Mouse (Mus musculus) adrenal gland, postnatal 0 days (tissue): ENCODE measurements around the gene Spert. TPM values are rescaled to one million over a fixed set of nuclear protein-coding genes. Genes with fewer than 3 reads are reported as not detected.

Experiments
- polyA plus RNA-seq: library from polyadenylated mRNA; unstranded; fragments of >200 nt; fragmentation: Nextera tagmentation; extraction: Ambion mirVana; gene quantifications from 2 replicates; pipeline ENCODE4 v1.2.1, GENCODE M21; 2015

Spert gene
- not detected in 2 replicates for polyA plus RNA-seq

GRCm38 (mm10) chr14:75592978-75593377, at the start of gene Spert:
Gene Spert, minus strand, starts transcription at chr14:75593116.

GRCm38 (mm10) chr14:75642080-75642479, 49.2 kb upstream of the Spert start, which contains the start of gene Erich6b:
Gene Erich6b, plus strand, starts transcription at chr14:75642259.

Other genes with a start within 250 kb of the Spert start
- 0.13 and 0.15 TPM in 2 replicates for gene Siah3, start 137.1 kb downstream of the Spert start, polyA plus RNA-seq
- gene Erich6b, start 49.1 kb upstream of the Spert start, polyA plus RNA-seq = not detected in 2 replicates
- 10.8 and 14.7 TPM in 2 replicates for gene Cog3, start 161.4 kb upstream of the Spert start, polyA plus RNA-seq
- 4.3 and 9.5 TPM in 2 replicates for gene Slc25a30, start 193.9 kb upstream of the Spert start, polyA plus RNA-seq